Mouse (Mus musculus): ENCODE measurements around the gene Tcp10c.
"Not testable (repeated sequence)": the region's sequence is repeated elsewhere in the genome, so short reads cannot be mapped to it uniquely, and the experiment has no call there.

The Tcp10c gene

DNA sequence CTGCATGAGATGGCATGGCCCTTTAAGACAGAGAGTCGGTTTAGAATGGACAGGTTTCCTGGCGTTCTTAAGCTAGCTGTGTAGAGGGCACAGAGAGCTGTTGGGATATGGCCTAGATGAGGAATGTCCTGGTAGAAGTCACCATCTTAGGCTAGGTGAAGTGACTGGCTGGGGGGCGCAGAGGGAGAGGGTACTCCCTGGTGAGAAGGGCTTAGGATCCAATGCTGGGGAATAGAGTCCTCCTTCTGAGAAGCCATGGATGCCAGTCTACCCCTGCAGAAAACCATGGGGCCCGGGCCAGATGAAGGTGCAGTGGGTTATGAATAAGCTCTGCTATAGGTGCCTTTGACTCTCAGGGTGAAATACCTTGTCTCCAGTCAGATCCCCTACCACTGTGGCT lies at the start of gene Tcp10c:
TSS of gene Tcp10c (plus strand) at position 52 of the 400 bp plus-strand sequence.
- not testable (repeated sequence) for DNase-seq

DNA sequence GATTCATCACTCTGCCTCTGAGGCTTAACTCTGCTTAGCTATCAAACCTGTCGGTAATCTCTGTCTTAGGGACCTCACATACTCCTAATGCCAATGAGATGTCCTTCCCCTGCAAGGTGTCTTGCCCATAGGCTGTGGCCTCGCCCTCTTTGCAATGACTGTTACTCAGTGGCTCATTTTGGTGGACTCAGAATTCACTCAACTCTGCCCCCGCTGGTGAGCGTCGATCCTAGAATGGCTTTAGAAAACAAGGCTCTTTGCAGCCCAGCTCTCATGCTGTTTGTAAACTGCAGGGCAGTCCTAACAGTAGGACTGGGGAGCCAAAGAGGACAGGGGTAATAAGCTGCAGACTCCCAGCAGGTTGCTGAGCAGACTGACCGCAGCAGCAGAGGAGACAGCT lies 46.5 kb upstream of the Tcp10c start:
- DNase-seq, result not testable (repeated sequence)

DNA sequence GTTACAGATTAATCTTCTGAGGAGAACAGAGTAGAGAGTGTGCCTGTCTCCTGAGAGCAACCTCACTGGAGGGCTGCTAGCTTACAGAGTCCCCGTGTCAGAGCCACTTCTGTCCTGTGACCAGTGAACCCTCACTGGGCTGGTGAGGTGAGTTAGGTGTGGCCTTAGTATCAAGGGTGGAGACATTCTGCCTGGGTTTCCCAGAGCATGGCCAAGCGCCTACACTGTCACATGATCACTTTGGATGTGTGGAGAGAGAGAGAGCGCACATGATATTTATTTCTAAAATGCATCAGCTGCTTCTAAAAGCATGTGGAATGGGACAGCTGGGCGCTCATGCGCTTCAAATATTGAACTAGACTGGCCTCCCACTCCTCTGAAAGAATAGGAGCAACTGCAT lies 46.0 kb upstream of the Tcp10c start:
- not testable (repeated sequence) for DNase-seq

DNA sequence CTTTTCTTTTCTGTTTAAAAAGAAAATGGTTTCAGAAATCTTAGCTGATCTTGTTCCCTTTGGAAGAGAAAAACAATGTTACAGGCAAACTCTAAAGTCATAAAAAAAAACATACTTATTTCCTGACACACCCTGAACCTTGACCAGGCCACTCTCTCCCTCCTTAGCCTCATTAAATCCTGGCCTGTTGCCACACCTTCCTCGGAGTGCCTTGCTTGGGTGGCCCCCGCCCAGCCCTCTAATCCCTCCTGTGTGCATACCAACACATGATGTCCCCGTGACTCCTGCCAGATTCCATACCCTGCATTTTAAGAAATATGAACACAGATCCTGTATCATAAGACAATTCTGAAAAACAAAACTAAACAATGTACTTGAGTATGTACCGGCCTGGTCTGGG lies 45.6 kb upstream of the Tcp10c start:
- DNase-seq, result not testable (repeated sequence)

DNA sequence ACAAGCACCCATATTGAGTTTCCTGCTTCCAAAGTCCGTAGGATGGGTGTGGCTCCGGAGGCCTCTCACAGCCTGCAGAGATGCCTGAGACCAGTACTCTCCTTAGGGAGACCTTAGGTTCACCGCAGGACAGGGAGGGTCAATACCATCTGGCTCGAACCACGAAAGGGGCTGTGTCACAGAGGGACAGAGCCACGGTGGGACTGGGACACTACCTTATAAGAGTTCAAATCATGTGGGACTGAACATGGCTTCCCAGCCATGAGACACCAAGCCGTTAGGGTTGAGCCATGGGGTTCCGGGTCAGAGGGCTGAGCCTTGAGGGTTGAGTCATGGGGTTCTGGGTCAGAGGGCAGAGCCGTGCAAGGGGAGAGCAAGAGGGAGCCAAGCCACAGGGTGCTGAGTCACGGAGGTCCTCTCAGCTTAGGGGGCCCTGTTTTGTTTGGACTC lies 45.2 kb upstream of the Tcp10c start:
- not testable (repeated sequence) for DNase-seq

DNA sequence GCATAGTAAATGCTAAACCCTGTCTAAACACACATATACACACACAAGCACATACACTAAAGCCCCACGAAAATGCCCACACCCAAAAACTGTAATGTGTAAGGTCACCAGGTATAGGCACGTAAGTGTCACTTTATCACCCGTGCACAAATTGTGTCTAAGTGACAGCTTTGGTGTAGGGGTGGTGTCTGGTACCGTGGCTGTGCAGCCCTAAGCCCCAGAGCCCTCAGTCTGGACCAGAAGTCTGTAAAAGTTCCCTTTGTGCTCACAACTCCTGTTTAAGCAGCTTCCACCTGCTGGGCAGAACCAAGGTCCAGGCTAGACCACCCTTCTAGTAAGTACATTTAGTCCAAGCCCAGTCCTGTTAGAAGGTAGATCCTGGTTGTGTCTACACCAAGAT lies 24.4 kb upstream of the Tcp10c start:
- DNase-seq, result not testable (repeated sequence)

DNA sequence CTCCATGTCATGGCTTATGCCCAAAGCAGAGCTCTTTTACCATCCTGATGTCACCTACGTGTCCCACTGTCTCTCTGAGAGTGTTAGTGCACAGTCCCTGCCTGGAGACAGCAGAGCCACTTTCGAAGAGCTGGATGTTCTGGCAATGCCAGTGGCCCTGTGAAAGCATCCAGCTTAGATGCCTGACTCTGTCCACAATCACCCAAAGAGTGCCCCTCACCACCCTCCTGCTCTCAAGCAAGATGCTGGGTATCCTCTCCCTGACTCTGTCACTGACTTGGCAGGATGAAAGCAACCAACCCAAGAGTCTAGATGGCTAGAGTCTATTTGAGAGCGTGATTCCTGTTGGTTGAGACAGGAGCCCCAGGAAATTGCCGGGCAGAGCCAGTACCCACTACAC lies 23.2 kb upstream of the Tcp10c start:
- DNase-seq, result not testable (repeated sequence)

DNA sequence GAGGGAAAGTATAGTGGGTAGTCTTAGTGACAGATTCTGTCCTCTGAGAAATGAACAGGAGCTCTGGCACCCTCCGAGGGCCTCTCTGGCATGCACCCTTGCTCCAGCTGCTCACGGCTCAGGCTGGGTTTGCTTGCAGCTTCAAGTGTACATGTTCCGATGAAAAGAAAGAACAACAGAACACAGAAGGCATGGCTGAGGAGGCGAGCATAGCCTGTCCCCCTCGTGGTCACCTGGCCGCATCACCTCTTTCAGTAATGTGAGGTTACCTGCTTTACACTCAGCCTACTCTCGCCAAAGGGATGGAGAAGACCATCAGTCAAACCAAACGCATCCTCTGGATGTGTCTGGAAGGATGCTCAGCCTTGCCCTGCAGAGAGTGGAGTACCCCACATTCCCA lies 21.9 kb upstream of the Tcp10c start:
- DNase-seq, result not testable (repeated sequence)

DNA sequence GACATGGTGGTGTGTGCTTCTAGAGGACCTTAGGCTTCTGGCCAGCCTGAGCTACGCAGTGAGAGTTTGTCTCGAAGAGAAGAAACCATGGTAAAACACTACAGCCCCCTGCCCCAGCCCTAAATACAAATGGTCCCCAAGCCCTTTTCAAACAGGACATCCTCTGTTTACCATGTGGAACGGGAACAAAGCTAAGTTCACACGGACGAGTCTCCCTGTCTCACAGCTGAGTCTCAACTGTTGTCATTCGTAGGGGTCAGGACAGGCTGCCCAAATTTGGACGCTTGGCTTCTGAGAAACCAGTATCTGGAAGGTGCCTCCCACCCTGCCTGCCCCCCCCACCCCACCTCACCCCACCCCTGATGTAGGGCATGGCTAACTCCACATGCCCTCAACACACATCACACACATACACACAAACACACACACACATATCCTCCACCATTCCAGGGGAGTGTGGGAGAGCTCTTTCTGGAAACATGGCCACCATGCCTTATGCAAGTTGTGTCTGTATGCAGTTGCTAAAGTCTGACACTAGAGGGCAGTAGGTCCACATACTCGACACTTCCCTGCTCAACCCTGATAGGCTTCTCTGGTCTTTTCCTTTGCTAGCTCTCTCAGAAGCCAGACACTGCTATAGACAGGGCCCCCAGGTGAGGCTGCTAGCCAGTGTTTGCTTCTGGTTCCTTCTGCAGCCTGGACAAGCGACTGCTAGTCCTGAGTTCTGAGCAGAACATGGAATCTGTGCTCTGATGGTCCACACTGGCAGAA lies 17.2 kb upstream of the Tcp10c start:
- DNase-seq, result not testable (repeated sequence)

DNA sequence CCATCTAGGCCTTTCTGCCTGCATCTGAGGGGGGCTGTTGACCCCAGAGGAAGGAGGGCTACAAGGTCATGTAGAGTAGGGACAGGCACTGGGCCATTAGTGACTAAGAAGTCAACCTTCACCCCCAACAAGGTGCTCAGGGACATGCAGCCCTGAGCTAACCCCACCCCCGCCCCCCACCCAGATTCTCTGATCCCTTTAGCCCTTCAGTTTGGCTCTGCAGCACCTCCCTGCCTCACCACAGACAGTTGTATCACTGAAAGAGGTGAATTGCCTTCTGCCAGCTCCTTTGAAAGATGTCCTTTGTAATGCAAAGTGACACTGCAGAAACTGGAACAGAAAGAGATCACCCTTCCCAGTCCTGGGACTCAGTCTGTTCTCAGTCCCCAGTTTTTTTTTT lies 16.4 kb upstream of the Tcp10c start:
- DNase-seq, result not testable (repeated sequence)

DNA sequence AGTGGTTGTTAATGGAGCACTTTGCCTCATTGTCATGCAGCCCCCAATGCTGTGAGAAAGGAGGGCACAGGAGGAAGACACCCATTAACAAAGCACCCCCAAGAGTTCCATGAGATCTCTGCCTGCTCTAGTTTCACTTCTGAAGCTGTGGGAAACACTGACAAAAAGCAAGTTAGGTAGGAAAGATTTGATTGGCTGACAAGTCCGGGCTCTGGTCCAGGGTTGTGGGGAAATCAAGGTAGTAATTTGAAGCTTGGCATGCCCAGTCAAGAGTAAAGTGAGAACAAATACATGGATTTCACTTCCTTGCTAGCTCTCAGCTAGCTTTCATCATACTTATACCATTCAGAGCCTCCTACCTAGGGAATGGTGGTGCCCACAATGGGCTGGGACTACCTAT lies 14.3 kb upstream of the Tcp10c start:
- DNase-seq, result not testable (repeated sequence)

DNA sequence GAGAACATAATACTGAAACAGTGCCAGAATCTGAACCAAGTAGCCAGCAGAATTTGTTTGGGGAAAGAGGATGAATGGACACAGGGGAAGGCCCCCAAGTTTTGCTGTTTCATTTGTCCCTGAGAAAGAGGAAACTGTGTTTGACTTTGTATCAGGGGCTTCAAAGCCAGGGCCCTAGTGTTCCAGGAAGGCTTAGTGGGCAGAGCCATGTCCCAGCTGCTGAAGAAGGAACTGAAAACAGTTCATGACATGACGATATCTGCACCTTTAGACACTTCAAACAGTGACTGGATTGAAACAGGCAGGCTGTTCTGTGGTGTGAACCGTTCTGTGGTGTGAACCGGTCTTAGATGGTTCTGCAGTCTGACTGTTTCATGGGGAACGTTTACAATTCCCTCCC lies 8.4 kb upstream of the Tcp10c start:
- not testable (repeated sequence) for DNase-seq

DNA sequence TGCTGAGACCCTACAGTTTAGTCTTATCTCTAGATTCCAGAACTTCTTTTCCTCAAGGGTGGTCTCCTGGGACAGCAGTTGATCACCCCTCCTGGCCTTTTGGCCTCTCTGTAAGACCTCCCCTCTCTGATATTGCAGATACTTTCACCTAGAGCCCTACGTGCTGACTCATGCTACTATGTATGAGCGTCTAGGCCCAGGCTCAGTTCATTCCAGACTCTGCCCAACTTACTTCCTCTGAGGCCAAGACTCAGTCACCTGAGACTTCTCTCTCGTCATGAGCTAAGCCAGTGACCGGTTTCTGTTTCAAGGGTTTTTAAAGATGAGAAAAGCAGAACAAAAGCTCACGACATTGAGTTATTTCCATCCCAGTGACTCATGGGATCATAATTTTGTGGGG lies 4.8 kb upstream of the Tcp10c start:
- not testable (repeated sequence) for DNase-seq

DNA sequence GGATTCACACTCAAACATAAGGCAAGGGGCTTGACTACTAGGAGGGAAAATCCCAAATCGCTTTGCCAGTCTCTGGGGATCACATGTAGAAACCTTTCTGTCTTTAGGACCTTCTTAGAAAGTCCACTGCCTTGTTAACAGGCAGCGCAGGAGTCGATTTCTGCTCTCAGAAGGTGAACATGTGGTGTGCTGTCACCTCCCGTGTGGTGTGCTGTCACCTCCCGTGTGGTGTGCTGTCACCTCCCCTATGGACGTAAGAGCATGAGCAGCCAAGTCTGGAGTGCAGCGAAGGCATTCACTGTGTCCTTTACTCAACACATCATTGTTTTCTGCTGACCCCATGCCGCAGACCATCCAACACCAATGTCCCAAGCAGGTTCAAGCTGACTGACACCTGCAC lies 1.1 kb upstream of the Tcp10c start:
- not testable (repeated sequence) for DNase-seq

DNA sequence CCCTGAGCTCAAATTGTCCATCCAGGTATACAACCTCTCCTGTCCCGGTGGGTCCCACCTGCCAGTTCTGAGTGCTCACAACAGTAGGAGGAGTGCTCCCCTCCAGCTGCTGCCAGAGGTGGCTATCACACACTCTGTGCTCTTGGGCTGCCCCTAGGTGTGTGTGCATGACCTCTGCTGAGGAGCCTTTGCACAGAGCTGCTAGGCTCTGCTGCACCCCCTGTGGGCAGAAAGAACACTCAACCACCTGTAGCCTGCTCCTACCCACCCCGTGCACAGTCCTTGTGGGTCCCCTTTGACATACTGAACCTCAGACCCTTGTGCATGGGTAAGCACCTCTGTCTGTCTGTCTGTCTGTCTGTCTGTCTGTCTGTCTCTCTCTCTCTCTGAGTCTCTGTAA lies 8.1 kb downstream of the Tcp10c start:
- not testable (repeated sequence) for DNase-seq

DNA sequence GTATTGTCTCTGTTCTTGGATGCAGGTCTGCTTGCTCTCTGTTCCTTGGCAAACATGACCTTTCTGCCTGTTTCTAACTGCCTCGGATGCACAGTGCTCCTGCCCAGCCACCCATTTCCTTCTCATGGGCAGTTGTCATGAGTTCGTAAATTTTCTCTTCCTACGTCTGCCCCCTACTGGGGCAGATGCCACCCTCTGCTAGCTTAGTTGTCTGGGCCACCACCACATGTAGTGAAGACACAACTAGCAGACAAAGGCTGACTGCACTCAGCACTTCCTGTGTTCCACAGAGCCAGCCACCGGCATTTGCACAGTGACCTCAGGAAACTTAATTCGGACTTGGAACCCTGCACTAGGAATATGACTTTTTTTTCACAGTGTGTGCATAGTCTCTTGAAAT lies 9.4 kb downstream of the Tcp10c start:
- DNase-seq, result not testable (repeated sequence)

DNA sequence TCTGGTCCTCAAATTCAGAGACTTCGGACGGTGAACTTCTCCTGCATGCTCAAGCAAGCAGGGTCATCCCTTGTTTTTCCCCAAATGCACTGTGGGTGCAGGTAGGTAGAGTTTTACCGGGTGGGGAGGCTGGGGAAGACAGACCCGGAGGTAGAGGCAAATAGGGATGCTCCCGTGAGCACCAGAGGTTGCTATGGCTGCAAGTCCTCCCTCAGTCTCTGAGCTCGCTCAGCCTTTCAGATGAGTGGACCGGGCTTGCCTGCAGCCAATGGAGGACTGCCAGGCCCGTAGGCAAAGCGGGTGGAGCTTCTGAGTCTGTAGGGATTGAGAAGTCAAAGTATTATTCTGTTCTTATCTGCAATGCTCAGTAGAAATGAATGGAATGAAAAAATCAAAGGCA lies 9.8 kb downstream of the Tcp10c start:
- DNase-seq, result not testable (repeated sequence)

DNA sequence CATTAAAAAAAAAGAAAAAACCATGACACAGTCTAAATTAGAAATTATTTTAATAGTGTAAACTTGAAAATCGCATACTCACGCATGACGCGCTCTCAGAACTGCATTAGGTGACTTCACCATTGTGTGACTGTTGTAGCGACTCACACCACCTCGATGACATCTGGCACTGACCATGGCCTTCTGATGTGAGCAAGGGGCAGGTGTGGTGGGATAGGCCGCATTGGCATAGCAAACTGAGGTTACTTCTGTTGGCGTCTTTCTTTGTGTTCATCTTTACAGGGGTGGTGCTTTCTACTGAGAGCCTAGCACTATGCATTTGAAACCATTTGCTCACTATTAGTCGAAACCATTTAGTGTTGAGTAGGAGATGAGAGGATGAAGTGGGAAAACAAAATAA lies 12.8 kb downstream of the Tcp10c start:
- DNase-seq, result not testable (repeated sequence)

DNA sequence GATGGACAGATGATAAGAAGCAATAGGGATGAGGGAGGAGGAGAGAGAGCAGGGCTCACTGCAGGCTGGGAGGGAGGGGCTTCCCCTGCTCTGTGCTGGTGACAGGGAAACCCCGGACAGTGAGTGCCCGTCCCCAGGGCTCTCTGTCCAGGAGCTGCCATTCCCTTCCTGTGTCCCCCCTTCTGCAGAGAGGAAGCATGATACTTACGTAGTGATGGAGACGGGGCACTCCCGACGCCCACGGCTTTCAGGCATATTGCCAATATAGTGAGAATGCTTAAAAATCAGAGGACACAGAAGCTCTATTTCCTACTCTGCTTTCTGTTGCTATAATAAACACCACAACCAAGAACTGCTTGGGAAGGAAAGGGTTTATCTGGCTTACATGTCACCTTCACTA lies 14.3 kb downstream of the Tcp10c start:
- DNase-seq, result not testable (repeated sequence)

DNA sequence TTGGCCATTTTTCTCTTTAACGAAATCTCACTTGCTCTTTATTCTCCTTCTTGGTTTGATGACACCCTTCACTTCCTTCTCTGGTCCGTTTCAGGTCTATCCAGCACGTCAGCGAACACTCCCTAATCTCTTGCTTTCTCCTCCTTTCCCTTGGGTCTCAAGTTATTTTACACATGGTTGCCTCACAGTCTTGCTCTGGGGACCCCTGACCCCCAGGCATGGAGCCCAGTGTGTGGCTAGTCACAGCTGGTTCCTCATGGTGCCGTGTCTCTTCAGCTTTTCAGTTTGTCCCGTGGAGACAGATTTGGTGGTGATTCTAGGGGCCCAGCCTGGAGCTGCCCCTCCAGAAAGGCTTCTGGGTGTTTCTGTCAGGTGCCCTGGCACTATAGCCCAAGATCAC lies 16.4 kb downstream of the Tcp10c start:
- not testable (repeated sequence) for DNase-seq

DNA sequence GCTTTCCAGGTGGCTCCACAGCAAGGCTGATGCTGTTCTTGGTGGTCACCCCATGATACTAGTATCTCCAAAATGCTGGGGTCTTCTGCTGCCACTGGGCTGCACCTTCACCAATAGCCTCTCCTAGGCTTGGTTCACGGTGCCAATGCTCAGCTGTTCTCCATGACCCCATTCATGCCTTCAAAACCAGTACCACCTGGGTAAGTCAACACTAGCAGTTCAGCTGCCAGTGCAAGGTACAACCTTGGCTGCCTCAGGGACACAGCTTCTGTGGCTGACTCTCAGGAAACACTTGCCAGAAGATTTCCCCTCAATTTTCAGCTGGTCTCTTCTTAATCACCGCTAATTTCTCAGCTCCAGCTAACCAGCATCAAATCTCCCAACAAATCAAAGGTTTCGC lies 24.0 kb downstream of the Tcp10c start:
- DNase-seq, result not testable (repeated sequence)

DNA sequence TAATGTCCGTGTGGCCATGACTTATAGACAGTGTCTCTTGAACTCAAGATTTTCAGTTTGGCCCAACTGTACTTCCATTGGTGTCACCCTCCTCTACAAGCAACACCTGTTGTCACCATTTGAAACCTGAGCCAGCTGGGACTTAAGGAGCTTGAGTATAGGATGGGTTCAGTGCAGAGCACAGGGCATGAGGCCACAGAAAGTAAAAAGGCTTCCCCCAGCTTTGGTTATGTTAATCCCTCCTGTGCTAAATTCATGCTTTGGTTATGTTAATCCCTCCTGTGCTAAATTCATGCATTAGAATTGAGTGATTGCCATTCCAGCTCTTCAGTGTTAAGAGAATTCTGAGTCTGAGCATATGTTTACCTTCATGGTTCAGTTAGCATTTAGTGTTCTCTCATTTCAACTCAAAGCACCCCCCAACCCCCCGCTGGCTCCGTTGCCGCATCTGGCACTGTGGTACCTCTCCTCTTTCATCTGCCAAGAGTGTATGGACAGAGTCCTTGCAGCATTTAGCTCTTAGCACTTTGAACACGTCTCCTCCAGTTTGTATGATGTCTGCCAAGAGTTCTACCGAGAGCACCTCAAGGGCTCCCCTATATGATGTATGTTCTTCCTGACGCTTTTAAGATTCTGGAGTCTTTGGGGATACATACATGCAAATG lies 25.7 kb downstream of the Tcp10c start:
- not testable (repeated sequence) for DNase-seq

DNA sequence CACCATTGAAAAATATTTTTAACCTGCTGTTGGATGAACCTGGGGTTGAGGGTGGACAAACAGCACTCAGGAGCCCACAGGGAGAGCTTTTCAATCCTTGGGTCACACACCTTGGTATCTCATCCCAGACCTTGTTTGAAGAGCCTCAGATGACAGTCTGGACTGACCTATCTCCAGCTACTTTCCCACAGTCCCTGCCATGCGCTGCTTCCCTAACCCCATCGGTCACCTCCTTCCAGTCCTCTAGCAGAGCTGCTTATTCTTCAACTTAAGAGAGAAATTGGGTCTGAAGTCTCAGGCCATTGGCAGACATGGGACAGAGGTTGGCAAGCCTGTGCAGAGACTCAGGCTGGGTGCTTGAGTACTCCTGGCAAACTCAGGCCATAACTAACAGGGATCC lies 26.9 kb downstream of the Tcp10c start:
- not testable (repeated sequence) for DNase-seq

DNA sequence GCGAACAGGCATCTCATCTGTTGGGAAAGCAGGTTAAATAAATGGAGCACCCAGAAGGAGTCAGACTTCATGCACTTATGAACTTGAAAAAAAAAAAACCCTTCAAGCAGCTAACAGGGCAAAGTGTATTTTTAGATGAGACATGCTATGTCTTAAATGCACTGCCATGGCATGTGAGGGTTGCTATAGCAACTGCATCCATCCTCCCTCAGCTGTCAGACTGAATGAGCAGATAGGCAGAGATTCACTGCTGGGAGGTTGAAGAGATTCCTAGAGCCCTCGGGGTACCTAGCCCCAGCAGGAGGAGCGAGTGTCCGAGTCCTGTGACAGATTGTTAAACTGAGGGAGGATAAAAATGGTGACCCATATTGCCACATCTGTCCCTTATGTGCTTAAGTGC lies 36.6 kb downstream of the Tcp10c start:
- not testable (repeated sequence) for DNase-seq
